Mouse (Mus musculus) forebrain, embryonic 16.5 days (tissue): ENCODE measurements around the gene Zfp740. TPM values are rescaled to one million over a fixed set of nuclear protein-coding genes. Genes with fewer than 3 reads are reported as not detected.

ENCODE experiments used
- ATAC-seq: fragments of 200-750 bp; cut with Nextera tagmentation; 2 replicates; pipeline ENCODE4 v1.8.0; 2017; ENCODE audit warnings: mild to moderate bottlenecking, moderate library complexity
- H3K27ac ChIP-seq: fragments of 300-500 bp; sonication (generic); 2 replicates; pipeline ENCODE4 v1.5.1; 2014; ENCODE audit warnings: low read length, control low read depth
- H3K27me3 ChIP-seq: fragments of 300-500 bp; sonication (generic); replicated peaks from 2 replicates; pipeline ENCODE4 v1.6.1; 2014; ENCODE audit warnings: low read length; ENCODE audit not compliant: control insufficient read depth, insufficient read depth
- H3K36me3 ChIP-seq: fragments of 300-500 bp; sonication (generic); 2 replicates; pipeline ENCODE4 v1.6.1; 2014; ENCODE audit not compliant: control insufficient read depth, insufficient read depth
- H3K4me1 ChIP-seq: fragments of 300-500 bp; sonication (generic); replicated peaks from 2 replicates; pipeline ENCODE4 v1.6.1; 2014; ENCODE audit warnings: low read length; ENCODE audit not compliant: control insufficient read depth, insufficient read depth
- H3K4me2 ChIP-seq: fragments of 300-500 bp; sonication (generic); 2 replicates; pipeline ENCODE4 v1.6.1; 2014; ENCODE audit warnings: mild to moderate bottlenecking, low read length, control low read depth
- H3K4me3 ChIP-seq: fragments of 300-500 bp; sonication (generic); replicated peaks from 2 replicates; pipeline ENCODE4 v1.5.1; 2014; ENCODE audit warnings: mild to moderate bottlenecking, low read length, control low read depth
- H3K9ac ChIP-seq: fragments of 300-500 bp; sonication (generic); replicated peaks from 2 replicates; pipeline ENCODE4 v1.6.1; 2014; ENCODE audit warnings: low read depth, low read length, control low read depth
- H3K9me3 ChIP-seq: fragments of 300-500 bp; sonication (generic); 2 replicates; pipeline ENCODE4 v1.6.1; 2016; ENCODE audit warnings: low read length; ENCODE audit not compliant: control insufficient read depth
- WGBS: fragments of 180-500 bp; shearing (Covaris S2); extraction: QIAGEN DNeasy Blood & Tissue Kit; methylation state at CpG from one replicate; pipeline ENCODE4 v1.1.7; 2014; 5-methylcytosine and 5-hydroxymethylcytosine counted together
- polyA plus RNA-seq: library from polyadenylated mRNA; unstranded; fragments of >200 nt; fragmentation: Nextera tagmentation; extraction: Ambion mirVana; gene quantifications from 2 replicates; pipeline ENCODE4 v1.2.1, GENCODE M21; 2015

Gene Zfp740
- polyA plus RNA-seq, 1 experiment from 2014 or later, result 84.6 TPM

DNA sequence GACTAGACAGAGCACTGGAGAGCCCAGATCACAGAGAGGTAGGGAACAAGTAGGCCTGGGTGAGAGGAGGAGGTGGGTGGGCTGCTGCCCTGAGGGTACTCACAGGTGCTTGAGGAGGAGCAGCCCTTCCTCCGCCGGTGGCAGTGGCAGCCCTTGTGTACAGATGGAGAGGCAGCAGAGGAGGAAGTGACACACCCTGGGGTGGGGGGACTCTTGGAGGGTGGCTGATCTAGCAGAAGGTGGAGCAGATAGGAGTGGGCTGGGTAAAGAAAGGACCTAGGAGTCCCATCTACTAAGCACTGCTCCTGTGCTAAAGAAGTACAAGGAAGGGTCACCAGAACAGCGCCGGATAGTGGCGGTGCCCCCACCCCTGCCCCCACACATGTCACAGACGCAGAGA lies 28.7 kb downstream of the Zfp740 start, which contains the start of gene Itgb7:
Gene Itgb7 (minus strand): TSS at position 197 of the 400 bp plus-strand sequence.
- H3K9me3 ChIP-seq, result no peaks in the 10 kb centered on the region
- H3K27me3 ChIP-seq, result no peaks in the 10 kb centered on the region
- H3K4me1 ChIP-seq, result peaks cover 2% of the 10 kb centered on the region; the same call in 1 of the 2 replicates
- no peak within 1 kb of the TSS for H3K9ac ChIP-seq
- H3K36me3 ChIP-seq, result no peaks in the 10 kb centered on the region
- H3K27ac ChIP-seq, result no peak within 1 kb of the TSS
- no peak within 1 kb of the TSS for H3K4me2 ChIP-seq
- H3K4me3 ChIP-seq, result no peak within 1 kb of the TSS
- ATAC-seq, result no peak
- 57% methylated on average over 6 of the region's 6 CpGs for WGBS

DNA sequence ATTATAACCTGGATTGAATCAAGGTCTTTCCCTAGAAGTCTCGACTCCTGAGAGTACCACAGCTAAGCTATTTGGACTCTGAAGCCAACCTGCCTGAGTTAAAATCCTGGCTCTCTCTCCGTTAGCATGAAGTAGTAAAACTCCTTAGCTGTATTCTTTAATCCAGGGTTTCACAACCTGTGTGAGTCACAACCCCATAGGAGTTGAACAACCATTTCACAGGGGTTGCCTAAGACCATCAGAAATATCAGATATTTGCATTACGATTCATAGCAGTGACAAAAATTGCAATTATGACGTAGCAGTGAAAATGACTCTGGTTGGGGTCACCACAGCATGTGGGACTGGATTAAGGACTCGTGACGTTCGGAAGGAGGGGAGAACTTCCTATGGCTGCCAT lies 29.7 kb downstream of the Zfp740 start:
- Histone ChIP-seq H3K4me3 (no peak overlapping the region), H3K27me3 (no peaks in the 10 kb centered on the region), H3K4me2 (no peak overlapping the region), H3K9me3 (no peaks in the 10 kb centered on the region), H3K27ac (no peak overlapping the region), H3K4me1 (peaks cover 2% of the 10 kb centered on the region; the same call in 1 of the 2 replicates), H3K9ac (no peak overlapping the region), H3K36me3 (no peaks in the 10 kb centered on the region)
- 85% methylated on average over 7 of the region's 7 CpGs for WGBS
- no peak for ATAC-seq

DNA sequence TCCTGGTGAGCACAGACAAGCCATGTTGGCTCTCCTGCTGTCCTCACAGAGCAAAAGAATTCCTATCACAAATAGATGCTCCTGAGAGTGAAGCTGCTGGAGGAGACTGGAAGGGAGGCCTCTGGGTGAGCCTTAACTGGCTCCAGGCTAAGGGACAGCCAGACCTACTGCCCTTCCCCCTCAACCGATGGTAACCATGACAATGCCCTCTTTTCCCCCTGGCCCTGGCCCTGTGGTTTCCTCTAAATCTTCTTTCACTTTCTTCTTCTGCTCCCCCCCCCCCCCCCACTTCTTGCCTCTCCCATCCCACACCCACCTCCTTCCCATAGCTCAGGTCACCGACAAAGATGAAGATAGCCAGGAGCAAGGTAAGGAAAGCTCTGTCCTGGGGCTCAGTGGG lies 30.8 kb downstream of the Zfp740 start:
- H3K4me2 ChIP-seq, result no peak overlapping the region
- H3K4me3 ChIP-seq, result no peak overlapping the region
- peaks cover 2% of the 10 kb centered on the region; the same call in 1 of the 2 replicates for H3K4me1 ChIP-seq
- H3K27me3 ChIP-seq, result no peaks in the 10 kb centered on the region
- H3K9ac ChIP-seq, result no peak overlapping the region
- no peak for ATAC-seq
- H3K36me3 ChIP-seq, result no peaks in the 10 kb centered on the region
- 39% methylated on average over 2 of the region's 2 CpGs for WGBS
- no peaks in the 10 kb centered on the region for H3K9me3 ChIP-seq
- H3K27ac ChIP-seq, result no peak overlapping the region

GRCm38 (mm10) chr15:102235371-102236027 lies 32.5 kb downstream of the Zfp740 start:
- Histone ChIP-seq H3K36me3 (no peaks in the 10 kb centered on the region), H3K4me3 (no peak overlapping the region), H3K4me2 (no peak overlapping the region), H3K27ac (no peak overlapping the region), H3K4me1 (peaks cover 2% of the 10 kb centered on the region; the same call in 1 of the 2 replicates), H3K27me3 (no peaks in the 10 kb centered on the region), H3K9ac (peak overlapping the region; percentile 6; the same call in 1 of the 2 replicates), H3K9me3 (no peaks in the 10 kb centered on the region)
- ATAC-seq, result no peak
- 17% methylated on average over 21 of the region's 21 CpGs for WGBS

GRCm38 (mm10) chr15:102238543-102239259 lies 35.7 kb downstream of the Zfp740 start:
- no peaks in the 10 kb centered on the region for H3K36me3 ChIP-seq
- no peak overlapping the region for H3K4me3 ChIP-seq
- no peak overlapping the region for H3K27ac ChIP-seq
- no peak overlapping the region for H3K4me2 ChIP-seq
- H3K27me3 ChIP-seq, result peaks cover 2% of the 10 kb centered on the region; the same call in 1 of the 2 replicates
- WGBS, result 86% methylated on average over 14 of the region's 14 CpGs
- peaks cover 10% of the 10 kb centered on the region for H3K4me1 ChIP-seq
- no peak overlapping the region for H3K9ac ChIP-seq
- ATAC-seq, result no peak
- H3K9me3 ChIP-seq, result no peaks in the 10 kb centered on the region

GRCm38 (mm10) chr15:102239260-102239590 lies 36.2 kb downstream of the Zfp740 start:
- Histone ChIP-seq H3K27ac (no peak overlapping the region), H3K4me2 (no peak overlapping the region), H3K4me3 (no peak overlapping the region), H3K27me3 (peaks cover 5% of the 10 kb centered on the region), H3K9ac (0 out of 2 replicates have a peak overlapping the region, but pooled peaks have one; percentile 8), H3K9me3 (no peaks in the 10 kb centered on the region), H3K36me3 (no peaks in the 10 kb centered on the region), H3K4me1 (peaks cover 15% of the 10 kb centered on the region)
- WGBS, result 8% methylated on average over 9 of the region's 9 CpGs
- ATAC-seq, result peak; percentile 77

DNA sequence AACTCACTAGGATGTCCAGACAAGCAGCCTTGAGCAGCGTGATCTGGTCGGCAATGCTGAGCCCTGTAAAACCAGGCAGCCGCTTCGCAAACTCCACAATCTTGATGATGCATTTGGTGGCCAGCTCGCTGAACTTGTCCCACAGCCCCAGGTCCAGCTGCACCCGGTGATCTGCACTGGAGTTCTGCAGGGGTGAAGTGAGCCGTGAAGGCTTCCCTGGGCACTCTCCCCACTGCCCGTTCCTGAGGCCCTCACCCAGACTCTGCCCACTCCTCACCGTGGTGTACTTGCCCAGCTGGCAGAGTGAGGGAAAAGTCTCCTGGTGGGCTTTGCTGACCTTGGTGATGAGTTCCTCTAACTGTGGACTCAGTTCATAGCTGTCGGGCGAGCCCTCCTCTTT lies 36.8 kb downstream of the Zfp740 start:
- H3K27me3 ChIP-seq, result peaks cover 6% of the 10 kb centered on the region
- WGBS, result 77% methylated on average over 11 of the region's 11 CpGs
- no peak overlapping the region for H3K9ac ChIP-seq
- ATAC-seq, result no peak
- no peaks in the 10 kb centered on the region for H3K36me3 ChIP-seq
- H3K9me3 ChIP-seq, result no peaks in the 10 kb centered on the region
- no peak overlapping the region for H3K27ac ChIP-seq
- no peak overlapping the region for H3K4me2 ChIP-seq
- no peak overlapping the region for H3K4me3 ChIP-seq
- peaks cover 21% of the 10 kb centered on the region for H3K4me1 ChIP-seq

- H3K9ac ChIP-seq, result no peak overlapping the region
- H3K4me2 ChIP-seq, result no peak overlapping the region
- no peaks in the 10 kb centered on the region for H3K36me3 ChIP-seq
- no peak overlapping the region for H3K27ac ChIP-seq
- peaks cover 6% of the 10 kb centered on the region for H3K27me3 ChIP-seq
- WGBS, result 88% methylated on average over 4 of the region's 4 CpGs
- no peak for ATAC-seq
- H3K4me3 ChIP-seq, result no peak overlapping the region
- H3K9me3 ChIP-seq, result no peaks in the 10 kb centered on the region
- H3K4me1 ChIP-seq, result peaks cover 26% of the 10 kb centered on the region
Measured at GRCm38 (mm10) chr15:102240607-102241006, 37.6 kb downstream of the Zfp740 start.

- no peak for ATAC-seq
- no peak overlapping the region for H3K27ac ChIP-seq
- H3K9me3 ChIP-seq, result no peaks in the 10 kb centered on the region
- H3K9ac ChIP-seq, result no peak overlapping the region
- H3K4me1 ChIP-seq, result peaks cover 35% of the 10 kb centered on the region
- 33% methylated on average over 12 of the region's 12 CpGs for WGBS
- H3K4me2 ChIP-seq, result no peak overlapping the region
- no peak overlapping the region for H3K4me3 ChIP-seq
- peaks cover 6% of the 10 kb centered on the region for H3K27me3 ChIP-seq
- H3K36me3 ChIP-seq, result no peaks in the 10 kb centered on the region
Measured at GRCm38 (mm10) chr15:102242404-102243228, 39.6 kb downstream of the Zfp740 start.
